21 mouse cellular contexts compared by ENCODE assay signal in genomic region chr16:3723231-3723630, GRCm38 (mm10). TPM values are rescaled to one million over a fixed set of nuclear protein-coding genes. Genes with fewer than 3 reads are reported as not detected.
DNase-seq lines count a peak whose midpoint lies in the region; ATAC-seq and TF ChIP-seq lines count a peak whose summit lies in the region.
"Had no signal": no experiment of that assay in that cellular context is flagged by ENCODE, and none has a peak within 500 bp of the region (broad histone marks: within the 10 kb centered on the region; RNA-seq: fewer than 3 reads in every experiment).

No protein-coding gene starts in this region.

- TF ChIP-seq CTCF in lung, adult 2 months (IDR thresholded peaks at IDR 0.05; ENCODE audit: insufficient read depth, low read length) = no peak

- ATAC-seq in neutrophil, adult 5-6 weeks (ENCODE audit: extremely low read depth, insufficient number of reproducible peaks, low FRiP score, poor library complexity, severe bottlenecking) = peak; percentile 77

- no peaks in the 10 kb centered on the region for H3K4me1 ChIP-seq in lung, adult 2 months (ENCODE audit: control insufficient read depth, insufficient read depth, low read length)
- H3K4me1 ChIP-seq: heart, embryonic 15.5 days; limb, embryonic 13.5 days had no signal

- WGBS in lung, adult 2 months = 62% methylated on average over 3 of the region's 3 CpGs

- peak; percentile 6 to 18 for DNase-seq in lung, adult 18-20 months
- DNase-seq in lung, adult 2 months = no peak
- DNase-seq in T-cell, adult 2 months (ENCODE audit: low spot score) = peak; percentile 16
- DNase-seq in induced T-regulatory cell, adult 2 months (ENCODE audit: low read depth) = peak; percentile 79
- no peak for DNase-seq in urinary bladder, postnatal 25 days (ENCODE audit: low spot score)
- DNase-seq in spleen, adult 18-20 months = no peak
- no peak for DNase-seq in left cerebral cortex, postnatal 14 days (ENCODE audit: low spot score in 2 of 2)
- DNase-seq: cerebellum, adult 11 months; kidney, adult 2 months; kidney, postnatal 4 days; right cerebral cortex, postnatal 25 days; thymus, postnatal 4 days had no signal

- no peak overlapping the region for H3K4me3 ChIP-seq in lung, adult 2 months (replicated peaks; ENCODE audit: extremely low read depth, low read depth, low read length)
- H3K4me3 ChIP-seq: erythroblast, embryonic 14.5 days; heart, embryonic 15.5 days; limb, embryonic 13.5 days; megakaryocyte, embryonic 14.5 days had no signal

- no peak for TF ChIP-seq POLR2A in lung, adult 2 months (IDR thresholded peaks at IDR 0.05; ENCODE audit: borderline replicate concordance, extremely low read depth, low read depth, low read length)

- intact Hi-C loops in left cerebral cortex, postnatal 14 days (cut with DNase I) = no loop called here

RNA-seq across cellular contexts. Expression of gene Mefv, which starts 5.3 kb away (rescaled TPM):
- polyA plus RNA-seq in lung, adult 2 months (2012; rRNA removed) = 0.38 and 0.54 TPM in 2 replicates
- 84.0 and 91.3 TPM in 2 replicates for total RNA-seq in neutrophil, adult 5-6 weeks (2017)
- not detected for total RNA-seq in left cerebral cortex, postnatal 14 days (2021)
- total RNA-seq: adrenal gland, postnatal 36 days; left cerebral cortex, adult 18-20 months had no signal
- polyA plus RNA-seq: erythroblast, embryonic 14.5 days; frontal cortex, adult 2 months; heart, embryonic 15.5 days; hindbrain, embryonic 14.5 days; limb, embryonic 13.5 days had no signal

RNA-seq across cellular contexts. Expression of gene Zfp263, which starts 20.7 kb away (rescaled TPM):
- 7.7 and 8.0 TPM in 2 replicates for polyA plus RNA-seq in lung, adult 2 months (2012; rRNA removed)
- 93.8 and 94.7 TPM in 2 replicates for total RNA-seq in neutrophil, adult 5-6 weeks (2017)
- 10 to 100 TPM; 18.5 to 19.4 TPM for total RNA-seq in left cerebral cortex, postnatal 14 days (2021)

Comparison
In these comparisons a context has a peak if more than half of its experiments do, and no peak if none do; other contexts are left out.
1. DNase-seq: peak in lung, adult 18-20 months (2 of 2), T-cell, adult 2 months (single experiment) and induced T-regulatory cell, adult 2 months (single experiment); none in lung, adult 2 months (single experiment), urinary bladder, postnatal 25 days (single experiment), spleen, adult 18-20 months (0 of 2) and left cerebral cortex, postnatal 14 days (0 of 2).
2. RNA of gene Mefv, which starts 5.3 kb away (total RNA-seq): 84.0 to 91.3 TPM in neutrophil, adult 5-6 weeks; not detected in left cerebral cortex, postnatal 14 days; every median in the first group is over 10 times any median in the second.